Comparison of ENCODE assay signal across 11 mouse cellular contexts in genomic region chr12:117540352-117540751, GRCm38 (mm10). TPM values are rescaled to one million over a fixed set of nuclear protein-coding genes. Genes with fewer than 3 reads are reported as not detected.
DNase-seq lines count a peak whose midpoint lies in the region.
"Had no signal": no experiment of that assay in that cellular context is flagged by ENCODE, and none has a peak within 500 bp of the region (broad histone marks: within the 10 kb centered on the region; RNA-seq: fewer than 3 reads in every experiment).

No protein-coding gene starts in this region.

- intact Hi-C loops in heart, postnatal 10 days (cut with DNase I), result no loop called here

- no peak overlapping the region for H3K27ac ChIP-seq in midbrain, embryonic 10.5 days (replicated peaks)
- H3K27ac ChIP-seq: embryonic facial prominence, embryonic 13.5 days; midbrain, embryonic 15.5 days had no signal

- peak; percentile 2 to 14 for DNase-seq in kidney, adult 8-10 months
- DNase-seq in kidney, adult 18-20 months, result no peak
- DNase-seq in Muller cell, postnatal 12 days (ENCODE audit: inconsistent ontology term), result peak; percentile 15
- peak; percentile 61 for DNase-seq in adrenal gland, adult 2 months
- DNase-seq in heart, postnatal 10 days, result peak; percentile 51 to 54
- no peak for DNase-seq in midbrain, embryonic 10.5 days (ENCODE audit: low spot score)
- no peak for DNase-seq in urinary bladder, postnatal 4 days (ENCODE audit: low spot score in 2 of 2)
- DNase-seq: cerebellum, postnatal 36 days; right cerebral cortex, postnatal 14 days had no signal

- H3K36me3 ChIP-seq in midbrain, embryonic 10.5 days, result no peaks in the 10 kb centered on the region
- H3K36me3 ChIP-seq: embryonic facial prominence, embryonic 13.5 days; midbrain, embryonic 15.5 days had no signal

- peaks cover 13% of the 10 kb centered on the region for H3K27me3 ChIP-seq in midbrain, embryonic 10.5 days (ENCODE audit: low read depth, poor library complexity, severe bottlenecking)
- H3K27me3 ChIP-seq: midbrain, embryonic 15.5 days had no signal

- H3K9me3 ChIP-seq in midbrain, embryonic 10.5 days (replicated peaks), result no peaks in the 10 kb centered on the region
- H3K9me3 ChIP-seq: embryonic facial prominence, embryonic 13.5 days; midbrain, embryonic 15.5 days had no signal

- no peak overlapping the region for H3K4me3 ChIP-seq in midbrain, embryonic 10.5 days
- H3K4me3 ChIP-seq: embryonic facial prominence, embryonic 13.5 days; midbrain, embryonic 15.5 days had no signal

- WGBS in midbrain, embryonic 10.5 days, result 82% methylated on average over 2 of the region's 2 CpGs

- no peaks in the 10 kb centered on the region for H3K4me1 ChIP-seq in midbrain, embryonic 10.5 days
- H3K4me1 ChIP-seq: embryonic facial prominence, embryonic 13.5 days; midbrain, embryonic 15.5 days had no signal

RNA-seq across cellular contexts. Expression of gene Rapgef5, which starts 24.1 kb away (rescaled TPM):
- total RNA-seq in adrenal gland, adult 2 months (2021), result 10 to 100 TPM; 36.1 to 39.4 TPM
- polyA plus RNA-seq in adrenal gland, adult 2 months (2012; rRNA removed), result 9.4 and 12.4 TPM in 2 replicates
- 10 to 100 TPM; 45.8 to 48.2 TPM for total RNA-seq in heart, postnatal 10 days (2021)
- 6.1 and 9.4 TPM in 2 replicates for polyA plus RNA-seq in midbrain, embryonic 10.5 days (2016; fragmentation: Nextera tagmentation; extraction: Ambion mirVana)

Comparison
In these comparisons a context has a peak if more than half of its experiments do, and no peak if none do; other contexts are left out.
1. DNase-seq: peak in kidney, adult 8-10 months (2 of 2), Muller cell, postnatal 12 days (single experiment), adrenal gland, adult 2 months (single experiment) and heart, postnatal 10 days (2 of 2); none in kidney, adult 18-20 months (single experiment), midbrain, embryonic 10.5 days (single experiment) and urinary bladder, postnatal 4 days (0 of 2).